Mouse (Mus musculus): ENCODE data around the gene Ate1. TPM values are rescaled to one million over a fixed set of nuclear protein-coding genes. Genes with fewer than 3 reads are reported as not detected.
"Not testable (repeated sequence)": the region's sequence is repeated elsewhere in the genome, so short reads cannot be mapped to it uniquely, and the experiment has no call there.

Ate1 gene
- total RNA-seq, 2 experiments from 2014 or later: 57.7 to 65.1 TPM

- intact Hi-C loops (cut with DNase I): no loop called here
- DNase-seq (ENCODE audit: low spot score in 2 of 2): no peak
Observed at GRCm38 (mm10) chr7:130432141-130432540, 88.0 kb downstream of the Ate1 start.

GRCm38 (mm10) chr7:130426586-130426985 lies 93.6 kb downstream of the Ate1 start:
- intact Hi-C loops (cut with DNase I): no loop called here
- DNase-seq (ENCODE audit: low spot score in 2 of 2): no peak

GRCm38 (mm10) chr7:130425991-130426390 lies 94.2 kb downstream of the Ate1 start:
- DNase-seq (ENCODE audit: low spot score in 2 of 2): no peak
- intact Hi-C loops (cut with DNase I): no loop called here

GRCm38 (mm10) chr7:130419961-130420360 lies 100.2 kb downstream of the Ate1 start:
- DNase-seq (ENCODE audit: low spot score in 2 of 2): no peak
- intact Hi-C loops (cut with DNase I): no loop called here

GRCm38 (mm10) chr7:130407622-130408021 lies 112.5 kb downstream of the Ate1 start:
- intact Hi-C loops (cut with DNase I): no loop called here
- no peak for DNase-seq (ENCODE audit: low spot score in 2 of 2)

- intact Hi-C loops (cut with DNase I): no loop called here
- DNase-seq (ENCODE audit: low spot score in 2 of 2): no peak
Observed at GRCm38 (mm10) chr7:130403346-130403745, 116.8 kb downstream of the Ate1 start.

GRCm38 (mm10) chr7:130394697-130395096 lies 125.5 kb downstream of the Ate1 start:
- intact Hi-C loops (cut with DNase I): no loop called here

GRCm38 (mm10) chr7:130390060-130390459 lies 130.1 kb downstream of the Ate1 start:
- DNase-seq (ENCODE audit: low spot score in 2 of 2); intact Hi-C loops (cut with DNase I): not testable (repeated sequence)

More at GRCm38 (mm10) chr7:130394697-130395096, 125.5 kb downstream of the Ate1 start:
- DNase-seq (ENCODE audit: low spot score in 2 of 2): no peak

GRCm38 (mm10) chr7:130386308-130386707 lies 133.9 kb downstream of the Ate1 start:
- intact Hi-C loops (cut with DNase I): no loop called here

GRCm38 (mm10) chr7:130385732-130386294 lies 134.4 kb downstream of the Ate1 start:
- DNase-seq (ENCODE audit: low spot score in 2 of 2): no peak
- intact Hi-C loops (cut with DNase I): no loop called here

More at GRCm38 (mm10) chr7:130386308-130386707, 133.9 kb downstream of the Ate1 start:
- DNase-seq (ENCODE audit: low spot score in 2 of 2): no peak

GRCm38 (mm10) chr7:130382126-130382525 lies 138.0 kb downstream of the Ate1 start:
- intact Hi-C loops (cut with DNase I): loop anchor here (5.0 kb wide), 3 partner anchors 90 to 730 kb away; no protein-coding TSS in a partner anchor
- no peak for DNase-seq (ENCODE audit: low spot score in 2 of 2)

GRCm38 (mm10) chr7:130381387-130381951 lies 138.7 kb downstream of the Ate1 start:
- peak; percentile 11 to 20 for DNase-seq (ENCODE audit: low spot score in 2 of 2)
- intact Hi-C loops (cut with DNase I): loop anchor here (5.0 kb wide), 3 partner anchors 91 to 729 kb away; no protein-coding TSS in a partner anchor

GRCm38 (mm10) chr7:130380769-130381355 lies 139.3 kb downstream of the Ate1 start:
- intact Hi-C loops (cut with DNase I): loop anchor here (5.0 kb wide), 3 partner anchors 91 to 729 kb away; no protein-coding TSS in a partner anchor
- DNase-seq (ENCODE audit: low spot score in 2 of 2): no peak

GRCm38 (mm10) chr7:130380367-130380766 lies 139.8 kb downstream of the Ate1 start:
- intact Hi-C loops (cut with DNase I): loop anchor here (5.0 kb wide), 3 partner anchors 92 to 728 kb away; no protein-coding TSS in a partner anchor
- no peak for DNase-seq (ENCODE audit: low spot score in 2 of 2)

- intact Hi-C loops (cut with DNase I): loop anchor here (5.0 kb wide), 3 partner anchors 92 to 728 kb away; no protein-coding TSS in a partner anchor
- DNase-seq (ENCODE audit: low spot score in 2 of 2): no peak
Observed at GRCm38 (mm10) chr7:130379886-130380285, 140.3 kb downstream of the Ate1 start.

GRCm38 (mm10) chr7:130378308-130378707 lies 141.9 kb downstream of the Ate1 start:
- intact Hi-C loops (cut with DNase I): no loop called here

GRCm38 (mm10) chr7:130374311-130374710 lies 145.9 kb downstream of the Ate1 start:
- intact Hi-C loops (cut with DNase I): no loop called here
- no peak for DNase-seq (ENCODE audit: low spot score in 2 of 2)

More at GRCm38 (mm10) chr7:130378308-130378707, 141.9 kb downstream of the Ate1 start:
- DNase-seq (ENCODE audit: low spot score in 2 of 2): no peak

GRCm38 (mm10) chr7:130368827-130369641 lies 151.1 kb downstream of the Ate1 start:
- intact Hi-C loops (cut with DNase I): no loop called here
- no peak for DNase-seq (ENCODE audit: low spot score in 2 of 2)

GRCm38 (mm10) chr7:130368036-130368826 lies 151.9 kb downstream of the Ate1 start:
- no peak for DNase-seq (ENCODE audit: low spot score in 2 of 2)
- intact Hi-C loops (cut with DNase I): no loop called here

Measured in left cerebral cortex, postnatal 36 days (tissue).